Mouse (Mus musculus) left cerebral cortex, adult 2 months (tissue): ENCODE data around the gene Defb23. TPM values are rescaled to one million over a fixed set of nuclear protein-coding genes. Genes with fewer than 3 reads are reported as not detected.
A peak's percentile ranks its signal among the peaks of the same experiment; 100 is the strongest.

Experiments used
- DNase-seq, 2 experiments: peaks; one replicate each; pipeline ENCODE4 v3.0.0; 2021 to 2022; ENCODE audit warnings: low spot score in 2 of 2, mixed read lengths in 1 of 2; ENCODE audit errors: extremely low spot score in 1 of 2
- H3K27ac ChIP-seq: fragments of 200-600 bp; 2 replicates; pipeline ENCODE4 v1.8.1; 2022
- H3K4me3 ChIP-seq: fragments of 200-600 bp; 2 replicates; pipeline ENCODE4 v1.8.1; 2022
- CTCF ChIP-seq: fragments of 200-600 bp; IDR thresholded peaks from 2 replicates; pipeline ENCODE4 v1.8.1; 2022; ENCODE audit warnings: antibody characterized with exemption, mild to moderate bottlenecking, moderate library complexity
- intact Hi-C: fragments of 180-260 bp; cut with DNase I; formaldehyde crosslinking; loops from one replicate; pipeline ENCODE4 v1.15.1; 2025
- long read RNA-seq, 2 experiments: library from polyadenylated mRNA; stranded (forward); transcript quantifications; one replicate each; pipeline ENCODE4 v2.0.0; 2021; ENCODE audit warnings: borderline mapping rate in 2 of 2
- total RNA-seq, 2 experiments: library from RNA; stranded (reverse); gene quantifications; 2 replicates each; pipeline ENCODE4 v1.2.3; 2021

Gene Defb23
- not detected for total RNA-seq
- long read RNA-seq, experiment 1 = 0 reads
- long read RNA-seq, experiment 2 = 0 reads

DNA sequence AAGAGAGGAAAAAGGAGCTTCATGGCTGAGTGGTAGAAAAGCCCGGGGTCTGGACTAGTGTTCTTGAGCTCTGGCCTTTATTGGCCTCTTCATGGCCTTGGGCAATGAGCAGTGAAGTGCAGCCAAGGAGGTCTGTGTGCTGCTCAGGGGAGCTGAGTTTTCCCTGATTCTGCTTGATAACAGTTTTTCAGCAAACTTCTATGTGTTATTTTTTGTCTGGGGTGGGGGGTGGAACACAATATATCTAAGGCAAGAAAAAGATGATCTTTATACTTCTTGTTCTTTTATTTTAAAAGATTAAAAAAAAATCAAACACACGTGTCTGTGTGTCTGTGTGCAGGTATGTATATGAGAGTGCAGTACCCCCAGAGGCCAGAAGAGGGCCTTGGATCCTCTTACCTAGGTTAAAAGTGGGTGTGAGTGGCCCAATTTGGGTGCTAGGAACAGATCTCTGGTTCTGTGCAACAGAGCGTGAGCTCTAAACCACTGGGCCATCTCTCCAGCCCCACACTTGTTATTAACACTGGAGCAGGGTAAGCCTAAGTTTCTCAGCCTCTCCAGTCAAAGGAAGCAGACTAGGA lies at the start of gene Defb23:
TSS of gene Defb23 (minus strand) at position 51 of the 581 bp plus-strand sequence.
- Histone ChIP-seq H3K4me3 (no peak within 1 kb of the TSS), H3K27ac (no peak within 1 kb of the TSS)
- peak; percentile 12; the same call in 1 of the 2 replicates for TF ChIP-seq CTCF
- no peak for DNase-seq
- intact Hi-C loops = no loop called here

GRCm38 (mm10) chr2:152511592-152511991 lies 47.2 kb upstream of the Defb23 start, which contains the start of gene Defb26:
Gene Defb26, minus strand, starts transcription at chr2:152511692.
- Histone ChIP-seq H3K27ac (no peak within 1 kb of the TSS), H3K4me3 (no peak within 1 kb of the TSS)
- no peak for DNase-seq
- no peak for TF ChIP-seq CTCF
- intact Hi-C loops = no loop called here

- Histone ChIP-seq H3K27ac (no peak overlapping the region), H3K4me3 (no peak overlapping the region)
- no peak for TF ChIP-seq CTCF
- DNase-seq = no peak
- intact Hi-C loops = no loop called here
Measured at GRCm38 (mm10) chr2:152503950-152504349, 39.5 kb upstream of the Defb23 start.

DNA sequence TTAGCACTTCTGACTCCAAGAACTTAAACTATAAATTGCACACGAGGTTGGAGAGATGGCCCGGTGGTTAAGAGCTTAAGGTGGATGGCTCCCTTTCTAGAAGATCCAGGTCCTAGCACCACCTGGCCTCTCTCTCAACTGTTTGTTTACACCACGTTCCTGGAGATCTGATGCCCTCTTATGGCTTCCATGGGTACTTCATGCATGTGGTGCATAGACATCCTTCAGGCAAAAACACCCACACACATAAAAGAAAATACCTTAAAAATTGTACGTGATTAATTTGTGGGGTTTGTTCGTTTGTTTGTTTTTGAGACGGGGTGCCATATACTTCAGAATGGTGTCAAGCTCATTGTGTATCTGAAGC lies 36.4 kb upstream of the Defb23 start:
- Histone ChIP-seq H3K4me3 (no peak overlapping the region), H3K27ac (no peak overlapping the region)
- TF ChIP-seq CTCF = peak; percentile 3
- intact Hi-C loops = no loop called here
- DNase-seq = no peak

DNA sequence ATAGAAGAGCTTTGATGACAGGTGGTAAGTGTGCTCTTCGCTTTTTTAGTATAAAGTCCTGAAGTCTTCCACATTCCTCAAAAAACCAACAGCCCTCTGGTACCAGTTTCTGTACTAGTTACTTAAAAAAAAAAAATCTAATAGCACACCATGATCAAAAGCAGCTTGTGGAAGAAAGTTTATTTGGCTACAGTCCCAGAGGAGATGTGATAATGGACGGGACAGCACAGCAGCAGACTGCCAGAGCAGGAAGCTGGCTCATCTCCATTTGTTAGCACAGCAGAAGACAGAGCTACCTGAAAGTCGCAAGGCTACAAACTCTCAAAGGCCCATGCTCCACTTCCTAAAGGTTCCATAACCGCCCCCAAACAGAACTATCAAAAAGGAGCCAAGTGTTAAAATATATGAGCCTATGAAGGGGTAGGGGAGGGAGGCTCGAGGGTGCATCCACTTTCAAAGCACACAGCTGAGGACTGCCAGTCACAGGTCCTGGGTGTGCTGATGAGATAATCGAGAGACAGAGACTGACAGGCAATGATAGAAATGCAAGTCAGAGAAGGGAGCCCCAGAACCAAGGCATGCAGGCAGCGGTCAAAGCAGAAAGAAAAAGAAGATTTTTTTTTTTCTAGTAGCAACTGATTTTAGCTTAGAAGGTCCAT lies 35.9 kb upstream of the Defb23 start:
- no peak overlapping the region for H3K27ac ChIP-seq
- intact Hi-C loops = no loop called here
- DNase-seq = no peak
- H3K4me3 ChIP-seq = no peak overlapping the region
- TF ChIP-seq CTCF = no peak

GRCm38 (mm10) chr2:152498020-152498419 lies 33.6 kb upstream of the Defb23 start:
- no peak for TF ChIP-seq CTCF
- intact Hi-C loops = no loop called here
- no peak for DNase-seq

GRCm38 (mm10) chr2:152493151-152493550 lies 28.7 kb upstream of the Defb23 start:
- no peak for TF ChIP-seq CTCF
- no peak overlapping the region for H3K4me3 ChIP-seq
- no peak for DNase-seq
- intact Hi-C loops = no loop called here
- no peak overlapping the region for H3K27ac ChIP-seq

More at GRCm38 (mm10) chr2:152498020-152498419, 33.6 kb upstream of the Defb23 start:
- no peak overlapping the region for H3K4me3 ChIP-seq
- H3K27ac ChIP-seq = no peak overlapping the region

- intact Hi-C loops = no loop called here
- Histone ChIP-seq H3K27ac (no peak within 1 kb of the TSS), H3K4me3 (no peak within 1 kb of the TSS)
- TF ChIP-seq CTCF = no peak
- no peak for DNase-seq
Measured at GRCm38 (mm10) chr2:152490038-152490437, 25.6 kb upstream of the Defb23 start, which contains the start of gene Defb22. Gene Defb22, minus strand, starts transcription at chr2:152490138.

DNA sequence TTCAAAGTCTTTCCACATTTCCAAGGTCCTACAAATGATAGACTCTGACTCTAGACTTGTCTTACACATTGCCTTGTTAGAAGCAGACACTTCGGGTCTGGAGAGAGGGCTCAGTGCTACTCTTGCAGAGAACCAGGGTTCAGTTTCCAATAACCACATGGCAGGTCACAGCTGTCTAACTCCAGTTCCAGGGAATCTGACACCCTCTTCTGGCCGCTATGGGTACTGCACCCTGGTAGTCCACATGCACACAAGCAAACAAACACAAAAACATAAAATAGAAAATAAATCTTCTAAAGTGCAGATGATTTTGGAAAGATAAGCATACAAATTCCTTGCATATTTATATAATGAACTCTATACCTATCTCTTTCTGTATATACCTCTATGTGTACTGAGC lies 22.6 kb upstream of the Defb23 start:
- peak; percentile 36 for TF ChIP-seq CTCF
- Histone ChIP-seq H3K27ac (no peak overlapping the region), H3K4me3 (no peak overlapping the region)
- intact Hi-C loops = no loop called here
- no peak for DNase-seq

DNA sequence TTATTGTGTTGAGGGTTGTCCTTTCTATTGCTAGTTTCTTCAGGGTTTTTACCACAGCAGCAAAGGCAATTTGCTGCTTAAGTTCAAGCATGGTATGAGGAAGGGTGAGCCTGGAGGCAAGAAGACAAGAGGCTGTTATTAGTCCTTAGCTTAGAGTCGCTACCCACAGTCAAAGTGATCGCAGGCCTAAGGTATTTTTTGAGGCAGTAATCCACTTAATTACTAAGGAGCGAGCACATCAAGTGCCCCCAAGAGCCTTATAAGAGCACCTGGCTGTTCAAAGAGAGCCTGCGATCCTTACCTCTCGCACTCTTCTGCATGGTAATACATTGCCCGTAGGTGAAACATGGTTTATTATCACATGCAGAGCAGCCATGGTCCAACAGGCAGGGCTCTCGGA lies 17.3 kb upstream of the Defb23 start:
- Histone ChIP-seq H3K27ac (no peak overlapping the region), H3K4me3 (no peak overlapping the region)
- TF ChIP-seq CTCF = no peak
- no peak for DNase-seq
- intact Hi-C loops = no loop called here

GRCm38 (mm10) chr2:152480881-152481280 lies 16.5 kb upstream of the Defb23 start:
- Histone ChIP-seq H3K27ac (no peak overlapping the region), H3K4me3 (no peak overlapping the region)
- no peak for DNase-seq
- intact Hi-C loops = no loop called here
- no peak for TF ChIP-seq CTCF

DNA sequence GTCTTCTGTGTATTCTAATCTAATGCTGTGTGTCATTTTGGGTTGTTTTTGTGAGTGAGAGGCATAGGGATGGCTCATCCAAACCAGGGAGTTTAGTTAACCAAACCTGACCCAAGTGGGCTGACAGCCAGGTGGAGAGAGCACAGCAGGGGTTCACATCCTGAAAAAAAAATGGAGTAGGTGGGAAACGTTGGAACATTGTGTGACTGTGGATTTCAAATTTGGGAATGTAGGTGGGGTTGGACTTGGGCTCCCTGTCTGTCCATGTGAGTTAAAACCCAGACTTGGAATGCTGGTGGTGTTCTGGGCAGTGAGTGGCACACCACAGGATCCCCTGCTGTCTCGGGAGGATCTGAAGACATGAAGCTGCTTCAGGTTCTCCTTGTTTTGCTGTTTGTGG lies 12.3 kb upstream of the Defb23 start, which contains the start of gene Defb20:
TSS of gene Defb20 (plus strand) at position 301 of the 400 bp plus-strand sequence.
- intact Hi-C loops = no loop called here
- TF ChIP-seq CTCF = no peak
- Histone ChIP-seq H3K27ac (no peak within 1 kb of the TSS), H3K4me3 (no peak within 1 kb of the TSS)
- no peak for DNase-seq

DNA sequence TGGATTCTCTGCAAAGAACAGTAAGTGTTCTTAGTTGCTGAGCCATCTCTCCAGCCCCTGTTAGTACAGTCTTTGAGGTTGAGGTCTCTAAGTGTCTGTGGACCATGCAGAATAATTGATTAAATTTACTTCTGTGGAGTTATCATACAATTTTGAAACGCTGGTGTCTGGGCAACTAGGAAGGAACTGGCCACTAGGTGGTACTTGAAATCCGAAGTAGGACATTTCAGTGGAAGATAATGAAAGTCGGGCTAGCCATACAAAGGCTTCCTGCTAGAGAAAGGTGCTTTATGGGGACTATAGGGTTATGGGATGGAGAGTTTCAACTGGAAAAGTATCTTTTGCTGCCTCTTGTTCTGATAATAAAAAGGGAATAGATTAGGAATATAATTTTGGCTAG lies 8.0 kb upstream of the Defb23 start:
- DNase-seq = no peak
- peak; percentile 42 for TF ChIP-seq CTCF
- Histone ChIP-seq H3K27ac (no peak overlapping the region), H3K4me3 (no peak overlapping the region)
- intact Hi-C loops = no loop called here
